Mouse (Mus musculus) brown adipose tissue, adult 24 weeks (tissue): ENCODE data around the gene Hsd3b4. TPM values are rescaled to one million over a fixed set of nuclear protein-coding genes. Genes with fewer than 3 reads are reported as not detected.
"Not testable (repeated sequence)": the region's sequence is repeated elsewhere in the genome, so short reads cannot be mapped to it uniquely, and the experiment has no call there.

Experiments used
- H3K27ac ChIP-seq: fragments of 200-500 bp; replicated peaks from 2 replicates; pipeline ENCODE4 v1.5.1; 2012; ENCODE audit warnings: low read depth, mild to moderate bottlenecking, low read length
- H3K4me1 ChIP-seq: fragments of 200-500 bp; 2 replicates; pipeline ENCODE4 v1.6.1; 2012; ENCODE audit warnings: low read length, mixed read lengths; ENCODE audit not compliant: control insufficient read depth, insufficient read depth, insufficient read length
- H3K4me3 ChIP-seq: fragments of 200-500 bp; 2 replicates; pipeline ENCODE4 v1.5.1; 2012; ENCODE audit warnings: low read depth, mild to moderate bottlenecking, low read length, moderate library complexity; ENCODE audit not compliant: insufficient read depth
- polyA plus RNA-seq: library from polyadenylated mRNA; stranded (reverse); fragments of >200 nt; gene quantifications from 2 replicates; pipeline ENCODE4 v1.2.4, GENCODE M21; 2012; ENCODE audit not compliant: missing spikeins, insufficient read depth, insufficient read length

The Hsd3b4 gene
- not detected in 2 replicates for polyA plus RNA-seq

DNA sequence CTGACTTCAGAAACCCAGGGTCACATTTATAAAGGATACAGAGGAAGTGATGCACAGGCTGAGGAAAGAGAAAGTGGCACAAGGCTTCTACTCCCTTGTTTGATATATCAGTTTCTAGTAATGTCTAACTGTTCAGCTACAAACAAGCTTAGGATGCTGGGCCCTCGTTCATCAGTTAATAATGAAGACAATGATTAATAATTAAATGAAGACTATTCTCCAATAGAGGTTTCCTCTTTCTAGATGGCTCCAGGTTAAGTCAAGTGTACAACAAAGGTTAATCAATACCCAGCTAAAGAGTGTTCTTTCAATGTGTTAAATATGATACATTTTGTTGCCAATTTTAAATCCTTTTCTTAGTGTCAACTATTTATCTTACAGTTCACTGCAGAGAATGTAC lies at the start of gene Hsd3b4:
Hsd3b4 (minus strand) TSS at position 101 of the 400 bp plus-strand sequence.
- H3K27ac ChIP-seq, H3K4me3 ChIP-seq, H3K4me1 ChIP-seq: not testable (repeated sequence)

DNA sequence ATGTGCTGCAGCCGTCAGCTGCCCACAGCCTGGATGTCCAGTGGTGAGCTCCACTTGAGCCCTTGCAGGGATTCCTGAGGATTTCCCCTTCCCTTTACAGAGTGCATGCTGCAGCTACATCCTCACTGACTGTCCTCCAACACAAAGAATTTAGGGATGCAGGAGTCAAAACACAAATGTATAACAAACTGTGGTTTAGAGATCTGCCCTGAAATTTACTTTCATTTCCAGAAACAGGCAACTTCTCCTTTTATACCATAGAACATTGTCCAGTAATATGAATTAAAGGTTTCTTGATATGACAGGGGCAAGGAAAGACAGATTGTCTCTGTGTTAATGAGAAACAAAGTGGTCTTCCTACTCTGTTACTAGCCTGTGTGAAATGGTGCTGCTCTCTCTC lies 40.5 kb upstream of the Hsd3b4 start:
- H3K27ac ChIP-seq, H3K4me3 ChIP-seq, H3K4me1 ChIP-seq: not testable (repeated sequence)

DNA sequence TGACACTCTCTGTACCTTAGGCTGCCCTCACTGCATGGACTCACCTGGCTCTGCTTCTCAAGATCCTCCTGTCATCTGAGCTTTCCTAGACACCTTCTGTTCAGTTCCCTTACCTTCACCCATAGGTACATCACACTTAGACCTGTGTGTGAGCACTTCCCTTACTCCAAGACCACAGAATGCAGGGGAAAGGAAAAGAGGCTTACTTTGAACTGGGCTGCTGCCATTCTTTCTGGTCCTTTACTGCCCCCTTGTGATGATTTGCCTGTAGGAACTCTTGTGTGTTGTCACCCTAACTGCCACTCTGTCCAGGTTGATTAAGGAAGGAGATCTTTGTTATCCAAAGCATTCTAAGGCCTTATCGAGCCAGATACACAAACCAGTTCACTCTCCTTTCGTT lies 39.9 kb upstream of the Hsd3b4 start:
- H3K4me3 ChIP-seq, H3K4me1 ChIP-seq, H3K27ac ChIP-seq: not testable (repeated sequence)

DNA sequence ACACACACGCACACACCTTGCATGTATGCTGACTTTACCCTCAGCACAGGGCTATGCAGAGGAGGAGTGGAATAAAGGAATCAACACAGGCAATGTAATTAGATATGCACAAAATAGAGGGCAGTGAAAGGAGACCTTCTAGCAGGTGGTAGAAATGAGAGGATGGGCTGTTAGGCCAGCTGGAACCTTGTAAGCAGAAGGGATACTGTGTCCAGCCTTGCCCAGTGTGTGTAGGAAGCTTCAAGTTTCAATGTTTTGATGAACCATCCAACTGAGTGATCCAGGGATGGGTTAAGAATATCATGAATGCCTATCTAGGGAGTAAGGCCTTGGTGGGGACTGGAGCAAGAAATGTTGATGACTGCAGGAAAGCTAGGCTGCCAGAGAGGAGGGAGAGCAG lies 38.2 kb upstream of the Hsd3b4 start:
- not testable (repeated sequence) for H3K4me1 ChIP-seq, H3K27ac ChIP-seq, H3K4me3 ChIP-seq

DNA sequence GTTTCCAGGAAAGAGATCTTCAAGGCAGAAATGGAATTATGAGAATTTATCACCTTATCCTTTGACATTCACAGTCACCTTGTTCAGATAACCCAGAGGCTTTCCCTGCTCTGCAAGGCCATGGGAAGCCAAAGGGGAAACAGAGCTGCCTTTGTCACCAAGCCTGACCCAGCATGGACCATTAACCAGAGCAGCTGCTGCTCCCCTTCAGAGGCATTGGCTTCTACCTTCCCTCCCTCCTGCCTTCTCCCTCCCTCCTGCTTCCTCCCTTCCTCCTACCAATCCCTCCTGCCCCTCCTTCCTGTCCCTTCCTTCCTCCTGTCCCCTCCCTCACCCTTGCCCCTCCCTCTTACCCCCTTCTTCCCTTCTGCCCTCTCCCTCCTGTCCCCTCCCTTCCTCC lies 37.3 kb upstream of the Hsd3b4 start:
- not testable (repeated sequence) for H3K4me1 ChIP-seq, H3K4me3 ChIP-seq, H3K27ac ChIP-seq

DNA sequence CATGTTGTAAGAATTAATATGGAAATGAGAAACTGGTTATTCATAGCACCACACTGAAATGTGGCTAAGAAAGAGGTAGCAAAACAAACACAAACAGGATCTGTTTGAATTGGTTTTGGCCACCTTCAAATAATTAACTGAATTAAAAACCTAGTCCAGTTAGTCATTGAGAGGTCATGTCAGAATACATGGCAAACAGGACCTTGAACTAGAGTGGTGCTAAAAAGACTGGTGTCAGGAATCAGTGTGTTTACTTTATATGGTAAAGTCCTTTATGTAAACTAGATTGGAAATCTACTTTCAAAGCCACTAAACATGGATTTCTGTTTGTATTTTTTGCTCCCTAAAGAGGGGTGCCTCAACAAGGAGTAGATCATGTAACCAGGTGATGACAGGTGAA lies 14.7 kb upstream of the Hsd3b4 start:
- H3K4me3 ChIP-seq, H3K4me1 ChIP-seq, H3K27ac ChIP-seq: not testable (repeated sequence)

DNA sequence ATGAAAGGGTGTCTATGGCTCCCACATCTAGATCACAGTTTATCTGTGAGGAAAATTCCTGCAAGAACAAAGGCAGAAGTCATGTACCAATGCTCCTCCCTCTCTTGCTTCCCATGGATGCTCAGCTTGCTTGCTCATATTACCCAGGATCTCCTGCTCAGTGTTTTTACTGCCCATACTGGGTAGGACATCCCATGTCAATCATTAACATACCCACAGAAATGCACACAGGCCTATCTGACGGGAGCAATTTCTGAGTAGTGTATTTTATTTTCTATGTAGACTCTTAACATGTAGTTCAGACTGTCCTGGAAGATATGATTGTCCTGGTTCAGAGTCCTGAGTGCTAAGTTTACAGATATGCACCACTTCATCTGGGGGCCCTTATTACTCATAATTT lies 14.2 kb upstream of the Hsd3b4 start:
- H3K27ac ChIP-seq, H3K4me3 ChIP-seq, H3K4me1 ChIP-seq: not testable (repeated sequence)

DNA sequence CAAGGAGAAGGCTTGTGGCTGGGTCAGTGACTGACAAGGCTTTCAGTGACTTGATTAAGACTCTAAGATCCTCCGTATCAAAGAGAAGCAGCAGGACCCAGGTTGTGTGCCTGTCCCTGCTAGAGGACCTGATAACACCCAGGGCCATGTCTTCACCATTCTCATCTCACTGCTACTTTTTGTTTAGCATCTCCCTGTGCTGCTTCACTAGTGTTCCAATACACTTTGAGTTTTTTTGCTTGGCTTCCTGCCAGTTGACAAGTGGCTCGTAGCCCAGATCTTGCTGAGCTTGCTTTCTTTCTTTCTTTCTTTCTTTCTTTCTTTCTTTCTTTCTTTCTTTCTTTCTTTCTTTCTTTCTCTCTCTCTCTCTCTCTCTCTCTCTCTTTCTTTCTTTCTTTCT lies 12.5 kb upstream of the Hsd3b4 start:
- H3K27ac ChIP-seq, H3K4me1 ChIP-seq, H3K4me3 ChIP-seq: not testable (repeated sequence)

DNA sequence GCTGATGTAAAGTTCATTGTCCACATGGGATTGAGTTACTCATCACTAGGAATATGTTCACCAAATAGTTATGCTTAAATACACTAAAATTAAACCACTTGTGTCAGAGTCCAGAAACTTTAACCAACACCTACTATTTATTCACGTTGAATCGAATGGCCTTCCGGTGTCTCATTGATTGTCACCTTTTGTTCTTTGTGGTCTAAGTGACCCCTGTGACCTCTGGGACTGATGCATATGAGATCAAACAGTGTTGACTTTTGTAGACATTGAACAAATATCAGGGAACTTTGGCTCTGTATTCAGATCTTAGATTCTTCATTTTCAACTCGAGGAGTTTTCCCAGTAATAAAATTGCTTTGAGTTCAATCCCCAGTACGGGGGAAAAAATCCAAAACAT lies 3.1 kb downstream of the Hsd3b4 start:
- not testable (repeated sequence) for H3K27ac ChIP-seq

DNA sequence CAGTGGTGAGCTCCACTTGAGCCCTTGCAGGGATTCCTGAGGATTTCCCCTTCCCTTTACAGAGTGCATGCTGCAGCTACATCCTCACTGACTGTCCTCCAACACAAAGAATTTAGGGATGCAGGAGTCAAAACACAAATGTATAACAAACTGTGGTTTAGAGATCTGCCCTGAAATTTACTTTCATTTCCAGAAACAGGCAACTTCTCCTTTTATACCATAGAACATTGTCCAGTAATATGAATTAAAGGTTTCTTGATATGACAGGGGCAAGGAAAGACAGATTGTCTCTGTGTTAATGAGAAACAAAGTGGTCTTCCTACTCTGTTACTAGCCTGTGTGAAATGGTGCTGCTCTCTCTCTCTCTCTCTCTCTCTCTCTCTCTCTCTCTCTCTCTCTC lies 12.9 kb downstream of the Hsd3b4 start:
- H3K4me1 ChIP-seq, H3K27ac ChIP-seq, H3K4me3 ChIP-seq: not testable (repeated sequence)

More for the DNA sequence above, 3.1 kb downstream of the Hsd3b4 start:
- not testable (repeated sequence) for H3K4me1 ChIP-seq, H3K4me3 ChIP-seq

DNA sequence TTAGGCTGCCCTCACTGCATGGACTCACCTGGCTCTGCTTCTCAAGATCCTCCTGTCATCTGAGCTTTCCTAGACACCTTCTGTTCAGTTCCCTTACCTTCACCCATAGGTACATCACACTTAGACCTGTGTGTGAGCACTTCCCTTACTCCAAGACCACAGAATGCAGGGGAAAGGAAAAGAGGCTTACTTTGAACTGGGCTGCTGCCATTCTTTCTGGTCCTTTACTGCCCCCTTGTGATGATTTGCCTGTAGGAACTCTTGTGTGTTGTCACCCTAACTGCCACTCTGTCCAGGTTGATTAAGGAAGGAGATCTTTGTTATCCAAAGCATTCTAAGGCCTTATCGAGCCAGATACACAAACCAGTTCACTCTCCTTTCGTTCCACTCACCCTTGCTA lies 13.6 kb downstream of the Hsd3b4 start:
- H3K4me3 ChIP-seq, H3K27ac ChIP-seq, H3K4me1 ChIP-seq: not testable (repeated sequence)

DNA sequence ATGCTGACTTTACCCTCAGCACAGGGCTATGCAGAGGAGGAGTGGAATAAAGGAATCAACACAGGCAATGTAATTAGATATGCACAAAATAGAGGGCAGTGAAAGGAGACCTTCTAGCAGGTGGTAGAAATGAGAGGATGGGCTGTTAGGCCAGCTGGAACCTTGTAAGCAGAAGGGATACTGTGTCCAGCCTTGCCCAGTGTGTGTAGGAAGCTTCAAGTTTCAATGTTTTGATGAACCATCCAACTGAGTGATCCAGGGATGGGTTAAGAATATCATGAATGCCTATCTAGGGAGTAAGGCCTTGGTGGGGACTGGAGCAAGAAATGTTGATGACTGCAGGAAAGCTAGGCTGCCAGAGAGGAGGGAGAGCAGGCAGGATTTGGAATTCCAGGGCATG lies 15.3 kb downstream of the Hsd3b4 start:
- not testable (repeated sequence) for H3K4me3 ChIP-seq, H3K27ac ChIP-seq, H3K4me1 ChIP-seq

DNA sequence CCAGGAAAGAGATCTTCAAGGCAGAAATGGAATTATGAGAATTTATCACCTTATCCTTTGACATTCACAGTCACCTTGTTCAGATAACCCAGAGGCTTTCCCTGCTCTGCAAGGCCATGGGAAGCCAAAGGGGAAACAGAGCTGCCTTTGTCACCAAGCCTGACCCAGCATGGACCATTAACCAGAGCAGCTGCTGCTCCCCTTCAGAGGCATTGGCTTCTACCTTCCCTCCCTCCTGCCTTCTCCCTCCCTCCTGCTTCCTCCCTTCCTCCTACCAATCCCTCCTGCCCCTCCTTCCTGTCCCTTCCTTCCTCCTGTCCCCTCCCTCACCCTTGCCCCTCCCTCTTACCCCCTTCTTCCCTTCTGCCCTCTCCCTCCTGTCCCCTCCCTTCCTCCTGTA lies 16.1 kb downstream of the Hsd3b4 start:
- not testable (repeated sequence) for H3K4me1 ChIP-seq

DNA sequence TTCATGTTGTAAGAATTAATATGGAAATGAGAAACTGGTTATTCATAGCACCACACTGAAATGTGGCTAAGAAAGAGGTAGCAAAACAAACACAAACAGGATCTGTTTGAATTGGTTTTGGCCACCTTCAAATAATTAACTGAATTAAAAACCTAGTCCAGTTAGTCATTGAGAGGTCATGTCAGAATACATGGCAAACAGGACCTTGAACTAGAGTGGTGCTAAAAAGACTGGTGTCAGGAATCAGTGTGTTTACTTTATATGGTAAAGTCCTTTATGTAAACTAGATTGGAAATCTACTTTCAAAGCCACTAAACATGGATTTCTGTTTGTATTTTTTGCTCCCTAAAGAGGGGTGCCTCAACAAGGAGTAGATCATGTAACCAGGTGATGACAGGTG lies 38.8 kb downstream of the Hsd3b4 start:
- H3K27ac ChIP-seq, H3K4me3 ChIP-seq, H3K4me1 ChIP-seq: not testable (repeated sequence)

More for the DNA sequence above, 16.1 kb downstream of the Hsd3b4 start:
- not testable (repeated sequence) for H3K4me3 ChIP-seq, H3K27ac ChIP-seq

DNA sequence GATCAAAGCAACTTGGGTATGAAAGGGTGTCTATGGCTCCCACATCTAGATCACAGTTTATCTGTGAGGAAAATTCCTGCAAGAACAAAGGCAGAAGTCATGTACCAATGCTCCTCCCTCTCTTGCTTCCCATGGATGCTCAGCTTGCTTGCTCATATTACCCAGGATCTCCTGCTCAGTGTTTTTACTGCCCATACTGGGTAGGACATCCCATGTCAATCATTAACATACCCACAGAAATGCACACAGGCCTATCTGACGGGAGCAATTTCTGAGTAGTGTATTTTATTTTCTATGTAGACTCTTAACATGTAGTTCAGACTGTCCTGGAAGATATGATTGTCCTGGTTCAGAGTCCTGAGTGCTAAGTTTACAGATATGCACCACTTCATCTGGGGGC lies 39.3 kb downstream of the Hsd3b4 start:
- not testable (repeated sequence) for H3K4me1 ChIP-seq, H3K4me3 ChIP-seq, H3K27ac ChIP-seq

DNA sequence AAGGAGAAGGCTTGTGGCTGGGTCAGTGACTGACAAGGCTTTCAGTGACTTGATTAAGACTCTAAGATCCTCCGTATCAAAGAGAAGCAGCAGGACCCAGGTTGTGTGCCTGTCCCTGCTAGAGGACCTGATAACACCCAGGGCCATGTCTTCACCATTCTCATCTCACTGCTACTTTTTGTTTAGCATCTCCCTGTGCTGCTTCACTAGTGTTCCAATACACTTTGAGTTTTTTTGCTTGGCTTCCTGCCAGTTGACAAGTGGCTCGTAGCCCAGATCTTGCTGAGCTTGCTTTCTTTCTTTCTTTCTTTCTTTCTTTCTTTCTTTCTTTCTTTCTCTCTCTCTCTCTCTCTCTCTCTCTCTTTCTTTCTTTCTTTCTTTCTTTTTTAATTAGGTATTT lies 41.0 kb downstream of the Hsd3b4 start:
- not testable (repeated sequence) for H3K27ac ChIP-seq, H3K4me1 ChIP-seq

DNA sequence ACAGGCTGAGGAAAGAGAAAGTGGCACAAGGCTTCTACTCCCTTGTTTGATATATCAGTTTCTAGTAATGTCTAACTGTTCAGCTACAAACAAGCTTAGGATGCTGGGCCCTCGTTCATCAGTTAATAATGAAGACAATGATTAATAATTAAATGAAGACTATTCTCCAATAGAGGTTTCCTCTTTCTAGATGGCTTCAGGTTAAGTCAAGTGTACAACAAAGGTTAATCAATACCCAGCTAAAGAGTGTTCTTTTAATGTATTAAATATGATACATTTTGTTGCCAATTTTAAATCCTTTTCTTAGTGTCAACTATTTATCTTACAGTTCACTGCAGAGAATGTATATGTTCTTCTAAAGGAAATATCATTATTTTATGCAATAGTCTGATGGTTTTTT lies 53.3 kb downstream of the Hsd3b4 start, which contains the start of gene Gm4450:
Gm4450 (minus strand) TSS at position 101 of the 400 bp plus-strand sequence.
- H3K27ac ChIP-seq, result not testable (repeated sequence)

More for the DNA sequence above, 41.0 kb downstream of the Hsd3b4 start:
- not testable (repeated sequence) for H3K4me3 ChIP-seq

More for the DNA sequence above, 53.3 kb downstream of the Hsd3b4 start, which contains the start of gene Gm4450:
- H3K4me3 ChIP-seq, H3K4me1 ChIP-seq: not testable (repeated sequence)
